23 mouse cellular contexts compared by ENCODE assay signal in the genomic region with DNA sequence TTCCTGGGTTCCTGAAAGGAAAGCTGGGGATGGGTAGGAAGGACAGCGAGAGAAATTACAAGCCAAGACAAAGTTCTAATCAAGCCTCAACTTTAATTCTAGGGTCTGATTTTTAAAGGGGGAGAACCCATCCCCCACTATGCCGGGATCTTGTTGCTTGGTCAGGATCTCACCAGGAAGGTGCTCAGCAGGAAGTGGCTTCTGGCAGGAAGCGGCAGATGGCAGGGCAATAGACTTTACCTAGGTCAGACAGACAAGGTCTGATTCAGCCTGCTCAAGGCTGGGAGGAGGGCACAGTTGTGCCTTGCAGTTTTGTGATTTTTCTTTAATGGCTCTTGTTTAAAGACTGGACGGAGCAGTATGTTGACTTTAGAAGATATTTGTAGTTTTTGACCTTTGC. TPM values are rescaled to one million over a fixed set of nuclear protein-coding genes. Genes with fewer than 3 reads are reported as not detected.
"Had no signal": no experiment of that assay in that cellular context is flagged by ENCODE, and none has a peak within 500 bp of the region (broad histone marks: within the 10 kb centered on the region; RNA-seq: fewer than 3 reads in every experiment).

No protein-coding gene starts in this region.

- H3K27ac ChIP-seq: liver, embryonic 13.5 days; liver, embryonic 15.5 days; lung, embryonic 15.5 days; macrophage; midbrain, embryonic 12.5 days; neural tube, embryonic 12.5 days had no signal

- H3K9me3 ChIP-seq: liver, embryonic 13.5 days; liver, embryonic 15.5 days; lung, embryonic 15.5 days; megakaryocyte, embryonic 14.5 days; midbrain, embryonic 12.5 days; neural tube, embryonic 12.5 days had no signal

- H3K36me3 ChIP-seq: liver, embryonic 13.5 days; liver, embryonic 15.5 days; lung, embryonic 15.5 days; midbrain, embryonic 12.5 days; neural tube, embryonic 12.5 days had no signal

- DNase-seq: liver; liver, embryonic 13.5 days; liver, postnatal 0 days; lung, adult 2 months; lung, postnatal 14 days; lung, postnatal 36 days; midbrain, embryonic 14.5 days; retina, postnatal 1 day; right cerebral cortex, adult 18-20 months; right cerebral cortex, postnatal 25 days; right cerebral cortex, postnatal 4 days; spleen, adult 18-20 months had no signal

- H3K4me2 ChIP-seq: liver, embryonic 11.5 days; liver, embryonic 13.5 days; liver, embryonic 15.5 days; lung, embryonic 15.5 days; midbrain, embryonic 12.5 days; neural tube, embryonic 12.5 days had no signal

- H3K9ac ChIP-seq: liver, embryonic 13.5 days; liver, embryonic 15.5 days; liver, postnatal 0 days; lung, embryonic 15.5 days; midbrain, embryonic 12.5 days; neural tube, embryonic 12.5 days had no signal

- ATAC-seq: liver, postnatal 0 days; lung, postnatal 0 days; midbrain, embryonic 16.5 days had no signal

- H3K4me3 ChIP-seq: liver, embryonic 13.5 days; liver, embryonic 15.5 days; lung, embryonic 15.5 days; megakaryocyte, embryonic 14.5 days; midbrain, embryonic 12.5 days; myocyte; neural tube, embryonic 12.5 days had no signal

- H3K4me1 ChIP-seq: liver, embryonic 13.5 days; liver, embryonic 15.5 days; lung, embryonic 15.5 days; megakaryocyte, embryonic 14.5 days had no signal

- H3K27me3 ChIP-seq: liver, embryonic 13.5 days; liver, embryonic 15.5 days; lung, embryonic 15.5 days; megakaryocyte, embryonic 14.5 days; neural tube, embryonic 12.5 days had no signal

RNA-seq across cellular contexts. Expression of a gene that starts 15.9 kb away (rescaled TPM):
- total RNA-seq: megakaryocyte progenitor cell, adult 5-6 weeks had no signal
- polyA plus RNA-seq: macrophage had no signal
